Mouse (Mus musculus): Measurements from ENCODE around the gene Sgpl1.

- TF ChIP-seq GATA1 (IDR thresholded peaks at IDR 0.05; ENCODE audit: low read length): no peak
- TF ChIP-seq TAL1 (IDR thresholded peaks at IDR 0.05; ENCODE audit: low read length): no peak
Measured at GRCm38 (mm10) chr10:61051993-61052613, 95.4 kb downstream of the Sgpl1 start.

Data from erythroblast, embryonic 14.5 days (primary cell).